Mouse (Mus musculus) stomach, embryonic 14.5 days (tissue): ENCODE results near the gene Asnsd1. TPM values are rescaled to one million over a fixed set of nuclear protein-coding genes. Genes with fewer than 3 reads are reported as not detected.

Source experiments
- ATAC-seq: fragments of 200-750 bp; cut with Nextera tagmentation; 2 replicates; pipeline ENCODE4 v1.8.0; 2017; ENCODE audit warnings: low read depth, moderate TSS enrichment; ENCODE audit not compliant: insufficient number of reproducible peaks, insufficient read depth, low FRiP score
- H3K27ac ChIP-seq: fragments of 300-500 bp; sonication (generic); 2 replicates; pipeline ENCODE4 v1.5.1; 2014; ENCODE audit warnings: mild to moderate bottlenecking, low read length, moderate library complexity, mixed read lengths
- H3K27me3 ChIP-seq: fragments of 300-500 bp; sonication (generic); 2 replicates; pipeline ENCODE4 v1.6.1; 2014; ENCODE audit warnings: low read length, control low read depth, mixed read lengths; ENCODE audit not compliant: control insufficient read depth, insufficient read depth
- H3K36me3 ChIP-seq: fragments of 300-500 bp; sonication (generic); 2 replicates; pipeline ENCODE4 v1.6.1; 2014; ENCODE audit warnings: mild to moderate bottlenecking, control low read depth, low read length, moderate library complexity, mixed read lengths; ENCODE audit not compliant: control insufficient read depth, insufficient read depth
- H3K4me1 ChIP-seq: fragments of 300-500 bp; sonication (generic); 2 replicates; pipeline ENCODE4 v1.6.1; 2014; ENCODE audit warnings: low read length, control low read depth, mixed read lengths; ENCODE audit not compliant: control insufficient read depth, insufficient read depth
- H3K4me2 ChIP-seq: fragments of 300-500 bp; sonication (generic); replicated peaks from 2 replicates; pipeline ENCODE4 v1.6.1; 2014; ENCODE audit warnings: low read depth, low read length, control low read depth
- H3K4me3 ChIP-seq: fragments of 300-500 bp; sonication (generic); 2 replicates; pipeline ENCODE4 v1.5.1; 2014; ENCODE audit warnings: low read depth, low read length, control low read depth
- H3K9ac ChIP-seq: fragments of 300-500 bp; sonication (generic); replicated peaks from 2 replicates; pipeline ENCODE4 v1.6.1; 2014; ENCODE audit warnings: low read depth, mild to moderate bottlenecking, control low read depth, low read length, moderate library complexity, mixed read lengths
- H3K9me3 ChIP-seq: fragments of 300-500 bp; sonication (generic); 2 replicates; pipeline ENCODE4 v1.6.1; 2016; ENCODE audit warnings: low read depth, low read length, control low read depth; ENCODE audit not compliant: control insufficient read depth
- WGBS: fragments of 180-500 bp; shearing (Covaris S2); extraction: QIAGEN DNeasy Blood & Tissue Kit; methylation state at CpG from one replicate; pipeline ENCODE4 v1.1.7; 2014; 5-methylcytosine and 5-hydroxymethylcytosine counted together
- polyA plus RNA-seq: library from polyadenylated mRNA; unstranded; fragments of >200 nt; fragmentation: Nextera tagmentation; extraction: Ambion mirVana; gene quantifications from 2 replicates; pipeline ENCODE4 v1.2.1, GENCODE M21; 2014

Asnsd1 gene
- polyA plus RNA-seq, 1 experiment from 2014 or later, result 74.6 TPM

DNA sequence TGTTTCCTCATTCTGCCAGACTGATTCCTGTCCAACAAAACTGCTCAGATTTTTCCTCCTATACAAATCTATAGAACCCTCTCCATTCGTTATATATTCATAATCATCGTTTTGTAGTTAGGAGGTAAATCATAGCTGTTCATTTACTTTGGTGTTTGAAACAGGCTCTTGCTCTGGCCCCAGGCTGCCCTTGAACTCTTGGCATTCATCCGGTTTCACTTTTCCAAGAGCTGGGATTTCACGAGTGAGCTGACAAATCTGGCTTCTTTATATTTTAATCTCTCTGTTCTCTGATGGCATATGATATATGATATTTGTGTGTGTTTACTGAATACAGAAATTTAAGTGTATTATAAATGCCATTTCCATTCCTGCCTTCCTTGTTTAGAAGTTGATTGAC is 52.0 kb downstream of the Asnsd1 start:
- no peaks in the 10 kb centered on the region for H3K36me3 ChIP-seq
- no peak overlapping the region for H3K27ac ChIP-seq
- no peak overlapping the region for H3K9ac ChIP-seq
- H3K4me1 ChIP-seq, result 0 out of 2 replicates have a peak, but pooled peaks cover 4% of the 10 kb centered on the region
- H3K27me3 ChIP-seq, result no peaks in the 10 kb centered on the region
- no peak for ATAC-seq
- 82% methylated on average over 4 of the region's 4 CpGs for WGBS
- no peaks in the 10 kb centered on the region for H3K9me3 ChIP-seq
- no peak overlapping the region for H3K4me3 ChIP-seq
- H3K4me2 ChIP-seq, result no peak overlapping the region

DNA sequence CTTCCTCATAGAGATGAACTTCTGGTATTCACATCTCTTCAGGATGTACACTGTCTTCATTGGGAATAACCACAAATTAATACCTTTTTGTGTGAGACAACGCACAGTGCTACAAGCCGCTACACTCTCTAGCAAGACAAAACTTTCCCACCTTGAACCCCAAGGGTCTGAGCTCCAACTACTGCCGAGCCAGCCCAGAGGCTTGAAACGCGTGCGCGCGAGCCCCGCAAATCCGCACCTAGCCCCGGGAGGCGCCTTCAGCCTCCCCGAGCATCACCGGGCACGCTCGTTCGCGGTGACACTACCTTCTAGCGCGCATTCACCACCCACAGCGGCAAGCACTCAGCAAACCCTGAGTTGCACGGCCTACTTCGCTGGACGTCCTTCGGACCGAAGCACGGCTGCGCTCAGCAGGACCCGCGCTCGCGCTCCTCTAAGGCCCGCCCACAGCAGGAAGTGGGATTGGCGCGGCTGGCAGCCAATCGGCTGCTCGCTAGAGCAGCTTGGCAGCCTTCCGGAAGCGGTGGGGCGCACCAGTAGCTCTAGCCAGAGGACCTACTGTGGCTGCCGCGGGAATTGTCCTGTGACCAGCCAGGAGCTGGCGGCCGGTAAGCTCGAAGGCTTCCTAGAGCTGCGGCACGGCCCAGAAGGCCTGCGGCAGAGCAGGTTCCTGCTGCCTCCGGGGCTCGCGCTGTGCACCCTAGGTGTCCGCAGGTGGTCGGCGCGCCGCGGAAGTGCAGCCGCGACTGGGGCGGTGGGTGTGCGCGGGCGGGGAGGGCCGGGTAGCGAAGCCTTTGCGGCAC is 55.8 kb downstream of the Asnsd1 start, which contains the start of the genes Pms1, Ormdl1 and Gm28778:
Gene Pms1, minus strand, starts transcription at position 438 of the 803 bp plus-strand sequence.
Gene Ormdl1, plus strand, starts transcription at position 515 of the 803 bp plus-strand sequence.
Gene Gm28778, plus strand, starts transcription at position 531 of the 803 bp plus-strand sequence.
- no peaks in the 10 kb centered on the region for H3K9me3 ChIP-seq
- peak; percentile 100 for ATAC-seq

More for the DNA sequence above, 55.8 kb downstream of the Asnsd1 start, which contains the start of the genes Pms1, Ormdl1 and Gm28778:
- WGBS, result under 1% methylated on average over 66 of the region's 66 CpGs
- H3K27ac ChIP-seq, result peak within 1 kb of the TSS; percentile 86
- peak within 1 kb of the TSS; percentile 68 for H3K9ac ChIP-seq
- H3K36me3 ChIP-seq, result no peaks in the 10 kb centered on the region
- H3K27me3 ChIP-seq, result no peaks in the 10 kb centered on the region
- peak within 1 kb of the TSS; percentile 76 for H3K4me3 ChIP-seq
- H3K4me1 ChIP-seq, result 0 out of 2 replicates have a peak, but pooled peaks cover 4% of the 10 kb centered on the region
- peak within 1 kb of the TSS; percentile 50 for H3K4me2 ChIP-seq

Other genes with a start within 250 kb of the Asnsd1 start
- not detected in 2 replicates for gene 1700019A02Rik, start 165.1 kb downstream of the Asnsd1 start, polyA plus RNA-seq
- 20.0 and 20.8 TPM in 2 replicates for gene Pms1, start 55.7 kb downstream of the Asnsd1 start, polyA plus RNA-seq
- gene Ormdl1, start 55.7 kb downstream of the Asnsd1 start, polyA plus RNA-seq, result 52.3 and 57.3 TPM in 2 replicates
- not detected in 2 replicates for gene Gm28778, start 55.6 kb downstream of the Asnsd1 start, polyA plus RNA-seq
- gene Osgepl1, start 39.1 kb downstream of the Asnsd1 start, polyA plus RNA-seq, result 22.9 and 23.6 TPM in 2 replicates
- gene Asdurf, start 133 bp downstream of the Asnsd1 start, polyA plus RNA-seq, result 13.9 and 17.8 TPM in 2 replicates
- 0.87 and 0.88 TPM in 2 replicates for gene Gm28551, start 85 bp downstream of the Asnsd1 start, polyA plus RNA-seq